Mouse (Mus musculus) liver, embryonic 15.5 days (tissue): ENCODE measurements around the gene Chmp4b. TPM values are rescaled to one million over a fixed set of nuclear protein-coding genes. Genes with fewer than 3 reads are reported as not detected.

Experiments used
- ATAC-seq: fragments of 200-750 bp; cut with Nextera tagmentation; 2 replicates; pipeline ENCODE4 v1.8.0; 2017; ENCODE audit warnings: moderate number of reproducible peaks, mild to moderate bottlenecking, moderate library complexity; ENCODE audit not compliant: insufficient read depth
- H3K27ac ChIP-seq: fragments of 300-500 bp; sonication (generic); replicated peaks from 2 replicates; pipeline ENCODE4 v1.5.1; 2015; ENCODE audit warnings: mild to moderate bottlenecking, inconsistent platforms
- H3K27me3 ChIP-seq: fragments of 300-500 bp; sonication (generic); 2 replicates; pipeline ENCODE4 v1.6.1; 2015; ENCODE audit warnings: mild to moderate bottlenecking, inconsistent platforms
- H3K36me3 ChIP-seq: fragments of 300-500 bp; sonication (generic); replicated peaks from 2 replicates; pipeline ENCODE4 v1.6.1; 2015; ENCODE audit warnings: moderate library complexity, mild to moderate bottlenecking, inconsistent platforms
- H3K4me1 ChIP-seq: fragments of 300-500 bp; sonication (generic); replicated peaks from 2 replicates; pipeline ENCODE4 v1.6.1; 2015; ENCODE audit warnings: inconsistent platforms
- H3K4me2 ChIP-seq: fragments of 300-500 bp; sonication (generic); 2 replicates; pipeline ENCODE4 v1.6.1; 2015; ENCODE audit warnings: moderate library complexity, mild to moderate bottlenecking, inconsistent platforms
- H3K4me3 ChIP-seq: fragments of 300-500 bp; sonication (generic); replicated peaks from 2 replicates; pipeline ENCODE4 v1.5.1; 2015; ENCODE audit warnings: mild to moderate bottlenecking, inconsistent platforms
- H3K9ac ChIP-seq: fragments of 300-500 bp; sonication (generic); 2 replicates; pipeline ENCODE4 v1.6.1; 2015; ENCODE audit warnings: moderate library complexity, mild to moderate bottlenecking, inconsistent platforms
- H3K9me3 ChIP-seq: fragments of 300-500 bp; sonication (generic); replicated peaks from 2 replicates; pipeline ENCODE4 v1.6.1; 2016; ENCODE audit warnings: inconsistent platforms
- WGBS: fragments of 180-500 bp; shearing (Covaris S2); methylation state at CpG from one replicate; pipeline ENCODE4 v1.1.7; 2015; ENCODE audit warnings: mixed read lengths; ENCODE audit not compliant: insufficient replicate concordance; 5-methylcytosine and 5-hydroxymethylcytosine counted together
- polyA plus RNA-seq: library from polyadenylated mRNA; unstranded; fragments of >200 nt; fragmentation: Nextera tagmentation; extraction: Ambion mirVana; gene quantifications from 2 replicates; pipeline ENCODE4 v1.2.1, GENCODE M21; 2015

Gene Chmp4b
- polyA plus RNA-seq, 1 experiment from 2014 or later, result 13.9 TPM

- no peak for ATAC-seq
- 85% methylated on average over 7 of the region's 7 CpGs for WGBS
- no peaks in the 10 kb centered on the region for H3K9me3 ChIP-seq
- no peak overlapping the region for H3K4me2 ChIP-seq
- no peak overlapping the region for H3K27ac ChIP-seq
- H3K27me3 ChIP-seq, result no peaks in the 10 kb centered on the region
- peaks cover 11% of the 10 kb centered on the region for H3K36me3 ChIP-seq
- H3K4me1 ChIP-seq, result peaks cover 40% of the 10 kb centered on the region
- no peak overlapping the region for H3K9ac ChIP-seq
- no peak overlapping the region for H3K4me3 ChIP-seq
Measured at GRCm38 (mm10) chr2:154684901-154685470, 33.5 kb downstream of the Chmp4b start.

GRCm38 (mm10) chr2:154685772-154686171 is 34.3 kb downstream of the Chmp4b start:
- H3K9me3 ChIP-seq, result no peaks in the 10 kb centered on the region
- peaks cover 32% of the 10 kb centered on the region for H3K4me1 ChIP-seq
- peaks cover 19% of the 10 kb centered on the region for H3K36me3 ChIP-seq
- no peak overlapping the region for H3K4me2 ChIP-seq
- no peak overlapping the region for H3K4me3 ChIP-seq
- no peak overlapping the region for H3K27ac ChIP-seq
- ATAC-seq, result no peak
- no peak overlapping the region for H3K9ac ChIP-seq
- WGBS, result 76% methylated on average over 3 of the region's 3 CpGs
- no peaks in the 10 kb centered on the region for H3K27me3 ChIP-seq

- Histone ChIP-seq H3K9ac (no peak overlapping the region), H3K4me1 (peaks cover 29% of the 10 kb centered on the region), H3K27me3 (no peaks in the 10 kb centered on the region), H3K4me2 (no peak overlapping the region), H3K4me3 (no peak overlapping the region), H3K9me3 (no peaks in the 10 kb centered on the region), H3K27ac (no peak overlapping the region), H3K36me3 (peaks cover 28% of the 10 kb centered on the region)
- ATAC-seq, result no peak
- 45% methylated on average over 3 of the region's 3 CpGs for WGBS
Measured at GRCm38 (mm10) chr2:154686819-154687218, 35.3 kb downstream of the Chmp4b start.

GRCm38 (mm10) chr2:154689391-154689790 is 37.9 kb downstream of the Chmp4b start:
- Histone ChIP-seq H3K9me3 (no peaks in the 10 kb centered on the region), H3K36me3 (peaks cover 52% of the 10 kb centered on the region), H3K4me2 (no peak overlapping the region), H3K27me3 (no peaks in the 10 kb centered on the region), H3K4me3 (no peak overlapping the region), H3K4me1 (peaks cover 24% of the 10 kb centered on the region), H3K27ac (no peak overlapping the region), H3K9ac (no peak overlapping the region)
- ATAC-seq, result no peak
- WGBS, result 79% methylated on average over 14 of the region's 14 CpGs

- no peaks in the 10 kb centered on the region for H3K27me3 ChIP-seq
- H3K4me2 ChIP-seq, result no peak overlapping the region
- no peak overlapping the region for H3K9ac ChIP-seq
- no peak for ATAC-seq
- H3K36me3 ChIP-seq, result peaks cover 59% of the 10 kb centered on the region
- WGBS, result 90% methylated on average over 5 of the region's 5 CpGs
- peaks cover 16% of the 10 kb centered on the region for H3K4me1 ChIP-seq
- no peak overlapping the region for H3K4me3 ChIP-seq
- no peak overlapping the region for H3K27ac ChIP-seq
- H3K9me3 ChIP-seq, result no peaks in the 10 kb centered on the region
Measured at GRCm38 (mm10) chr2:154690959-154691358, 39.5 kb downstream of the Chmp4b start.

- H3K4me2 ChIP-seq, result no peak overlapping the region
- H3K27me3 ChIP-seq, result no peaks in the 10 kb centered on the region
- WGBS, result 89% methylated on average over 11 of the region's 11 CpGs
- no peak for ATAC-seq
- no peak overlapping the region for H3K4me3 ChIP-seq
- H3K36me3 ChIP-seq, result peaks cover 59% of the 10 kb centered on the region
- H3K9me3 ChIP-seq, result no peaks in the 10 kb centered on the region
- no peaks in the 10 kb centered on the region for H3K4me1 ChIP-seq
- H3K9ac ChIP-seq, result no peak overlapping the region
- no peak overlapping the region for H3K27ac ChIP-seq
Measured at GRCm38 (mm10) chr2:154693186-154693940, 41.9 kb downstream of the Chmp4b start.

- no peaks in the 10 kb centered on the region for H3K27me3 ChIP-seq
- ATAC-seq, result no peak
- peaks cover 59% of the 10 kb centered on the region for H3K36me3 ChIP-seq
- no peak overlapping the region for H3K4me2 ChIP-seq
- H3K4me3 ChIP-seq, result no peak overlapping the region
- no peaks in the 10 kb centered on the region for H3K4me1 ChIP-seq
- H3K27ac ChIP-seq, result no peak overlapping the region
- no peak overlapping the region for H3K9ac ChIP-seq
- H3K9me3 ChIP-seq, result no peaks in the 10 kb centered on the region
- 82% methylated on average over 12 of the region's 12 CpGs for WGBS
Measured at GRCm38 (mm10) chr2:154693941-154694256, 42.4 kb downstream of the Chmp4b start.

- Histone ChIP-seq H3K27me3 (no peaks in the 10 kb centered on the region), H3K4me2 (no peak overlapping the region), H3K27ac (no peak overlapping the region), H3K9ac (no peak overlapping the region), H3K36me3 (peaks cover 43% of the 10 kb centered on the region), H3K4me3 (no peak overlapping the region), H3K9me3 (no peaks in the 10 kb centered on the region), H3K4me1 (no peaks in the 10 kb centered on the region)
- ATAC-seq, result no peak
- WGBS, result 81% methylated on average over 8 of the region's 8 CpGs
Measured at GRCm38 (mm10) chr2:154695690-154696089, 44.2 kb downstream of the Chmp4b start.

- Histone ChIP-seq H3K36me3 (peaks cover 35% of the 10 kb centered on the region), H3K4me2 (no peak overlapping the region), H3K4me3 (no peak overlapping the region), H3K27me3 (no peaks in the 10 kb centered on the region), H3K9me3 (no peaks in the 10 kb centered on the region), H3K4me1 (no peaks in the 10 kb centered on the region), H3K27ac (no peak overlapping the region), H3K9ac (no peak overlapping the region)
- ATAC-seq, result no peak
- WGBS, result 65% methylated on average over 3 of the region's 3 CpGs
Measured at GRCm38 (mm10) chr2:154696660-154697059, 45.2 kb downstream of the Chmp4b start.

GRCm38 (mm10) chr2:154699360-154699759 is 47.9 kb downstream of the Chmp4b start:
- no peak overlapping the region for H3K27ac ChIP-seq
- no peak overlapping the region for H3K4me2 ChIP-seq
- peaks cover 4% of the 10 kb centered on the region; the same call in 1 of the 2 replicates for H3K27me3 ChIP-seq
- no peak overlapping the region for H3K9ac ChIP-seq
- H3K36me3 ChIP-seq, result peaks cover 10% of the 10 kb centered on the region
- no peaks in the 10 kb centered on the region for H3K4me1 ChIP-seq
- 82% methylated on average over 4 of the region's 4 CpGs for WGBS
- H3K9me3 ChIP-seq, result no peaks in the 10 kb centered on the region
- no peak overlapping the region for H3K4me3 ChIP-seq
- ATAC-seq, result no peak

GRCm38 (mm10) chr2:154700177-154700576 is 48.7 kb downstream of the Chmp4b start:
- Histone ChIP-seq H3K36me3 (peaks cover 2% of the 10 kb centered on the region; the same call in 1 of the 2 replicates), H3K4me1 (no peaks in the 10 kb centered on the region), H3K4me3 (no peak overlapping the region), H3K27ac (no peak overlapping the region), H3K27me3 (peaks cover 4% of the 10 kb centered on the region; the same call in 1 of the 2 replicates), H3K9ac (no peak overlapping the region), H3K4me2 (no peak overlapping the region), H3K9me3 (no peaks in the 10 kb centered on the region)
- WGBS, result 60% methylated on average over 2 of the region's 2 CpGs
- ATAC-seq, result no peak
